Mouse (Mus musculus) stomach, postnatal 0 days (tissue): ENCODE results near the gene Gm5725. TPM values are rescaled to one million over a fixed set of nuclear protein-coding genes. Genes with fewer than 3 reads are reported as not detected.
"Not testable (repeated sequence)": the region's sequence is repeated elsewhere in the genome, so short reads cannot be mapped to it uniquely, and the experiment has no call there.

ENCODE experiments used
- ATAC-seq: fragments of 200-750 bp; cut with Nextera tagmentation; 2 replicates; pipeline ENCODE4 v1.8.0; 2017; ENCODE audit not compliant: low FRiP score, low TSS enrichment
- DNase-seq: peaks from one replicate; pipeline ENCODE4 v3.0.0-alpha.2; 2016; ENCODE audit warnings: low spot score
- H3K27ac ChIP-seq: fragments of 300-500 bp; sonication (generic); replicated peaks from 2 replicates; pipeline ENCODE4 v1.5.1; 2014; ENCODE audit warnings: mild to moderate bottlenecking, control low read depth
- H3K27me3 ChIP-seq: fragments of 300-500 bp; sonication (generic); 2 replicates; pipeline ENCODE4 v1.6.1; 2014; ENCODE audit warnings: low read length; ENCODE audit not compliant: control insufficient read depth, insufficient read depth
- H3K36me3 ChIP-seq: fragments of 300-500 bp; sonication (generic); 2 replicates; pipeline ENCODE4 v1.6.1; 2014; ENCODE audit warnings: low read length, mixed read lengths; ENCODE audit not compliant: control insufficient read depth, insufficient read depth
- H3K4me1 ChIP-seq: fragments of 300-500 bp; sonication (generic); replicated peaks from 2 replicates; pipeline ENCODE4 v1.6.1; 2014; ENCODE audit warnings: antibody characterized with exemption; ENCODE audit not compliant: control insufficient read depth, insufficient read depth
- H3K4me2 ChIP-seq: fragments of 300-500 bp; sonication (generic); replicated peaks from 2 replicates; pipeline ENCODE4 v1.6.1; 2014; ENCODE audit warnings: low read depth, mild to moderate bottlenecking, control low read depth, moderate library complexity
- H3K4me3 ChIP-seq: fragments of 300-500 bp; sonication (generic); 2 replicates; pipeline ENCODE4 v1.5.1; 2014; ENCODE audit warnings: low read depth, low read length, control low read depth
- H3K9ac ChIP-seq: fragments of 300-500 bp; sonication (generic); 2 replicates; pipeline ENCODE4 v1.6.1; 2014; ENCODE audit warnings: mild to moderate bottlenecking, low read length, control low read depth, mixed read lengths
- H3K9me3 ChIP-seq: fragments of 300-500 bp; sonication (generic); 2 replicates; pipeline ENCODE4 v1.6.1; 2016; ENCODE audit warnings: low read length; ENCODE audit not compliant: control insufficient read depth
- WGBS: fragments of 180-500 bp; shearing (Covaris S2); extraction: QIAGEN DNeasy Blood & Tissue Kit; methylation state at CpG from one replicate; pipeline ENCODE4 v1.1.7; 2014; 5-methylcytosine and 5-hydroxymethylcytosine counted together
- polyA plus RNA-seq: library from polyadenylated mRNA; unstranded; fragments of >200 nt; fragmentation: Nextera tagmentation; extraction: Ambion mirVana; gene quantifications from 2 replicates; pipeline ENCODE4 v1.2.1, GENCODE M21; 2015

The Gm5725 gene
- not detected in 2 replicates for polyA plus RNA-seq

GRCm38 (mm10) chr7:21844167-21844566 is at the start of gene Gm5725:
Gene Gm5725 (minus strand): TSS chr7:21844267.
- ATAC-seq, H3K36me3 ChIP-seq, DNase-seq, H3K9ac ChIP-seq, H3K4me1 ChIP-seq, H3K9me3 ChIP-seq, H3K27me3 ChIP-seq, H3K4me3 ChIP-seq, H3K27ac ChIP-seq, H3K4me2 ChIP-seq: not testable (repeated sequence)
- no CpG with 5 or more reads among the region's 1 CpGs for WGBS

- H3K36me3 ChIP-seq, H3K9ac ChIP-seq, H3K9me3 ChIP-seq, H3K27me3 ChIP-seq, H3K4me2 ChIP-seq, ATAC-seq, H3K4me1 ChIP-seq, H3K27ac ChIP-seq, DNase-seq, H3K4me3 ChIP-seq: not testable (repeated sequence)
- no CpG with 5 or more reads among the region's 1 CpGs for WGBS
Measured at GRCm38 (mm10) chr7:21832051-21832450, 12.0 kb downstream of the Gm5725 start, which contains the start of gene Vmn1r135. Gene Vmn1r135 (plus strand): TSS chr7:21832351.

GRCm38 (mm10) chr7:21796628-21797027 is 47.4 kb downstream of the Gm5725 start, which contains the start of gene Gm4177:
Gene Gm4177 (minus strand): TSS chr7:21796728.
- H3K27me3 ChIP-seq = not testable (repeated sequence)

More at GRCm38 (mm10) chr7:21796628-21797027, 47.4 kb downstream of the Gm5725 start, which contains the start of gene Gm4177:
- no CpG with 5 or more reads among the region's 3 CpGs for WGBS
- not testable (repeated sequence) for H3K9ac ChIP-seq, DNase-seq, H3K4me1 ChIP-seq, H3K27ac ChIP-seq, H3K36me3 ChIP-seq, ATAC-seq, H3K4me2 ChIP-seq, H3K4me3 ChIP-seq, H3K9me3 ChIP-seq

Other genes with a start within 250 kb of the Gm5725 start
- not detected in 2 replicates for gene Vmn1r132, start 230.2 kb downstream of the Gm5725 start, polyA plus RNA-seq
- gene Gm4175, start 82.8 kb downstream of the Gm5725 start, polyA plus RNA-seq = not detected in 2 replicates
- not detected in 2 replicates for gene Gm4177, start 47.5 kb downstream of the Gm5725 start, polyA plus RNA-seq
- not detected in 2 replicates for gene Vmn1r135, start 11.9 kb downstream of the Gm5725 start, polyA plus RNA-seq
- gene Gm5891, start 77.0 kb upstream of the Gm5725 start, polyA plus RNA-seq = not detected in 2 replicates
- gene Vmn1r137, start 150.3 kb upstream of the Gm5725 start, polyA plus RNA-seq = not detected in 2 replicates
- gene Vmn1r138, start 184.6 kb upstream of the Gm5725 start, polyA plus RNA-seq = not detected in 2 replicates
- gene Gm6176, start 212.0 kb upstream of the Gm5725 start, polyA plus RNA-seq = not detected in 2 replicates
- gene Vmn1r139, start 224.8 kb upstream of the Gm5725 start, polyA plus RNA-seq = not detected in 2 replicates